Mouse (Mus musculus): ENCODE results near the gene Il1r2.

The Il1r2 gene

GRCm38 (mm10) chr1:40139798-40140532 is 66.1 kb downstream of the Il1r2 start:
- no peak for DNase-seq

DNA sequence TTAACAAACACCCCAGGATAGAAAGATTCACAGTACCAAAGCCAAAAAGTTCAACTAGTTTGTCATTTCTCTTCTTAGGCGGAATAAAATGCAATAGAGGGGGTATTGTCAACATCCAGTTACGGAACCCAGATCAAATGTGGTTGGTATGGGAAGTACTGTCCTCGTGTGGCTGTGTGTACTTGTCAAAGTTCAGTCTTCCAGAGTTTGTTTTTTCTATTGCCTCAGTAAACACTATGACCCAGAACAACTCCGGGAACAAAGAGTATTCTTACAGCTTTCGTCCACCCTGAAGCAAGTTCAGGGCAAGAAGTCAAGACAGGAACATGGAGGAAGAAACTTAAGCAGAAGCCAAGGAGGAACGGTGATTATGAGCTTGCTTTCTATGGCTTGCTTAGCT is 82.2 kb downstream of the Il1r2 start:
- no peak for DNase-seq

GRCm38 (mm10) chr1:40163329-40163917 is 89.5 kb downstream of the Il1r2 start:
- DNase-seq, result no peak

GRCm38 (mm10) chr1:40164331-40164730 is 90.5 kb downstream of the Il1r2 start:
- DNase-seq, result no peak

GRCm38 (mm10) chr1:40167585-40167984 is 93.7 kb downstream of the Il1r2 start:
- no peak for DNase-seq

DNA sequence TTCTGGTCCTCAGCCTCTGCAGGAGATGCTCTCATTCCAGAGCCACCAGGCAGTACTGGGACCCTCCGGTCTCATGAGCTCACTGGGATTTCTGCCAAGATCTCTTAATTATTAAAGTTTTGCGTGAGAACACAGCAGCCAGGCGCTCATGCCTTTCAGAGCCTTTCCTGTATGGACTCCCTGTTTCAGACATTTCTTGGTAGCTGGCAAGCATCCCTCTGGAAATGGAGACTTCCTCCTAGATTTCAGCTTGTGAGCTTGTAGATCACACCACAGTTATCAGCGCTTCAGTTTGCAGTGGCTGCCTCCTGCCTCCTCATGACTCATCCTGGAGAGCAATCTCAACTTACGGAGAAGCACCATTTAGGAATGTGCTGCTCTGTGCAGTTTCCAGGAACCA is 98.0 kb downstream of the Il1r2 start:
- no peak for DNase-seq

DNA sequence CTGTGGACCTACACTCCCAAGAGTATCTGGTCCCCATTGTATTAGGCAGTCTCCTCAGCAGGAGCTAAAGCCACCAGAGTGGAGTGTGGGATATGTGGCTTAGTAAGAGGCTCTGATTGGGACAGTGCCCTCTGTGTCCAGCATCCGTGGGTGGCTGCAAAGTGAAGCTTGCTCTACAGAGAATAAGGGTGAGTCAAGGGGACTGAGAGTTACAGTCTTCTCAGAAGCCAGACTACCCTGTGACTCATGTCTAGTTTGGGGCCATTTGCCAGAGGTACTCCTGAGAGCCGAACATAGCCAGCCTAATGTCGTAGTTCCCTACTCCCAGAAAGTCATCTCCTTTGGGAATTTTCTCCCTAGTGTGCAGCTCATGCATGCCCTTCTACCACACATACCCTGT is 100.3 kb downstream of the Il1r2 start:
- DNase-seq, result no peak
